Mouse (Mus musculus): ENCODE data around the gene Hmg20b.

DNA sequence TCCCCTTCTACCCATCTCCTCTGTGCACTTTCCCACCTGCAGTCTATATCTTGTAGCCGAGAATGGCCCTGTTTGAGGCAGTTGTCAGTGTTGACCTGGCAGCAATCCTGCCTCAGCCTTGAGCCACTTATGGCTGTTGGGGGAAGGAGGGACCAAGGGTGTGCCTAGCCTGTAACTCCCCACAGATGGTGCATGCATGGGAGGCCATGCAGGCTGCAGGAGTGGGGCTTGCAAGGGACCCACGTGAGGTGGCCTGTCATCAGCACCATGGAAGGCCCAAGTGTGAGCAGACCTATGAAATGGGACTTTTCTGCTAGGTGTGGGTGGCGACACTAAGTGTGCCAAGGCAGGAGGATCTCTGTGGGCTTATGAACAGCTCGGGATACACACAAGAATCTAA, 14.8 kb upstream of the Hmg20b start:
- TF ChIP-seq POLR2A (IDR thresholded peaks at IDR 0.05; ENCODE audit: low read depth, low read length): no peak
- TF ChIP-seq CTCF (conservative IDR thresholded peaks at IDR 0.05; ENCODE audit: insufficient read depth, insufficient read length, low read depth, low read length): no peak

All from kidney, adult 2 months (tissue).